Mouse (Mus musculus): ENCODE results near the gene Abhd15. TPM values are rescaled to one million over a fixed set of nuclear protein-coding genes. Genes with fewer than 3 reads are reported as not detected.
"Not testable (repeated sequence)": the region's sequence is repeated elsewhere in the genome, so short reads cannot be mapped to it uniquely, and the experiment has no call there.

The Abhd15 gene
- total and polyA plus RNA-seq, 2 experiments from 2014 or later = 1.5 to 1.9 TPM

DNA sequence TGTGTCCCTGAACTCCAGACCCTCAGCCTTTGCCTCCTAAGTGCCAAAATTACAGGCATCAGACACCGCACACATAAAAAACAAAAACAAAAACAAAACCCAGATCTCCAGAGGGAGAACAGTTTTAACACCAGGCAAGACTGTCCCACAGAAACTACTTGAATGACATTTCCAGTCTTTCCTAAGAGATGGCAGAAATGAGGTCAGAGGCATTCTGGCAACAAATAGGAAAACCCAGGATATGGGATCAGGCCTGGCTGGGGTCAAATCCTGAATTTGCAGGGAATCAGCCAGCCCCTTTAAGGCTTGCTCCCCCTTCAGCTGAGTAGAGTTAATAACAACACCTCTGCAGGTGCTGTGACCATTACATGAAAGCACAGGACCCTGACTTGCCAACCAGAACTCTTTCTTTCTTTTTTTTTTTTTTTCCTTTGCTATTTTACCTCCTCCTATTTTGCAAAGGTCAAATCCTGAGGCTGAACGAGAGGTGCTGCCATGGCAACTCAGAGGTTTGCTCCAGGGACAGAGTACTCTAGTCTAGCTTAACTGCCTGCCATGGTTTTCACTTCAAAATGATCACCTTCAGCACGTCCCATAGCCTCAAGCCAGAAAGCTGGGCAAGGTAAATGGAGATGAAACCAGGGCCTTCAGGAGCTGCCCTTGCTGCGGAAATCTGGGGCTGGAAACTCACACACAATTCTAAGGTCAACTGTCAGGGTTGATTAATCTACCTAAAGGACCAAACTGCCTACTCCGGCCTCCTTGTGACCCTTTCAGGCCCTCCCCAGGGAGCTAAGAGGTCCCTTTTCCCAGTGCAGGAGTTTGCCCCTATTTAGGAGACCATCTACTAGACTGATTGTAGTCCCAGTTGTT lies 1.9 kb downstream of the Abhd15 start:
- H3K9ac ChIP-seq = no peak overlapping the region
- no peak for DNase-seq

GRCm38 (mm10) chr11:77518051-77518798 lies 3.3 kb downstream of the Abhd15 start:
- no peak for DNase-seq
- Histone ChIP-seq H3K9ac (no peak overlapping the region), H3K4me1 (ENCODE audit: insufficient read depth) (peaks cover 9% of the 10 kb centered on the region), H3K36me3 (ENCODE audit: insufficient read depth) (no peaks in the 10 kb centered on the region), H3K27ac (ENCODE audit: low read depth, low read length) (no peak overlapping the region), H3K27me3 (ENCODE audit: insufficient read depth, low read length) (no peaks in the 10 kb centered on the region), H3K4me3 (ENCODE audit: low read depth, low read length) (no peak overlapping the region), H3K9me3 (ENCODE audit: low read length) (no peaks in the 10 kb centered on the region), H3K4me2 (ENCODE audit: low read depth) (no peak overlapping the region)
- no peak for TF ChIP-seq CTCF (IDR thresholded peaks at IDR 0.05; ENCODE audit: low read depth)
- WGBS = 83% methylated on average over 27 of the region's 27 CpGs
- ATAC-seq = no peak

More for the DNA sequence above, 1.9 kb downstream of the Abhd15 start:
- Histone ChIP-seq H3K27ac (ENCODE audit: low read depth, low read length) (no peak overlapping the region), H3K9me3 (ENCODE audit: low read length) (no peaks in the 10 kb centered on the region), H3K36me3 (ENCODE audit: insufficient read depth) (no peaks in the 10 kb centered on the region), H3K4me2 (ENCODE audit: low read depth) (no peak overlapping the region), H3K27me3 (ENCODE audit: insufficient read depth, low read length) (no peaks in the 10 kb centered on the region), H3K4me3 (ENCODE audit: low read depth, low read length) (no peak overlapping the region), H3K4me1 (ENCODE audit: insufficient read depth) (peaks cover 14% of the 10 kb centered on the region)
- no peak for TF ChIP-seq CTCF (IDR thresholded peaks at IDR 0.05; ENCODE audit: low read depth)
- ATAC-seq = no peak
- 67% methylated on average over 5 of the region's 5 CpGs for WGBS

DNA sequence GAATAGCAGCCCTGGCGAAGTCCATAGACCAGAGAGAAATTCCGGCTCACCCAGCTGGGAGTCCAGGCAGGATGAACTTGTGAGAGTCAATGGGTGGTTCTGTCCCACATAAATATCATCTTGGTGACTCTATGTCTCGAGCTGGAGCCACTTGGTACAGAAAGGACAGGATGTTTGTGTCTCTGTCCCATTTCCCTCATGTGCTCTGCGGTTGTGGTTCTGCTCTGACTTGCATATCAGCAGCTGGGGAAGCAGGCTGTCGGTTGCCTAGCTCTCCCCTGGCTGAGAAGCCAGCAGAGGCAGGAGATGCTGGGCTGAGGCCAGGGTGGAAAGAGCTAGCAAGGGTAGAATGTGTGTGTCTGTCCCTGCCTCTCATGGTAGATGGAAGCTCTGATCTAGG lies 4.1 kb downstream of the Abhd15 start, which contains the start of gene Gm10392:
TSS of gene Gm10392 (minus strand) at position 156 of the 400 bp plus-strand sequence.
- no peaks in the 10 kb centered on the region for H3K27me3 ChIP-seq (ENCODE audit: insufficient read depth, low read length)
- no peak for TF ChIP-seq CTCF (IDR thresholded peaks at IDR 0.05; ENCODE audit: low read depth)
- H3K9ac ChIP-seq = no peak within 1 kb of the TSS
- DNase-seq (no peak), ATAC-seq (no peak)
- H3K4me1 ChIP-seq (ENCODE audit: insufficient read depth) = peaks cover 9% of the 10 kb centered on the region
- no peak within 1 kb of the TSS for H3K4me2 ChIP-seq (ENCODE audit: low read depth)
- H3K4me3 ChIP-seq (ENCODE audit: low read depth, low read length) = no peak within 1 kb of the TSS
- H3K27ac ChIP-seq (ENCODE audit: low read depth, low read length) = no peak within 1 kb of the TSS
- no peaks in the 10 kb centered on the region for H3K36me3 ChIP-seq (ENCODE audit: insufficient read depth)
- H3K9me3 ChIP-seq (ENCODE audit: low read length) = no peaks in the 10 kb centered on the region
- 78% methylated on average over 5 of the region's 5 CpGs for WGBS

- Histone ChIP-seq H3K27ac (ENCODE audit: low read depth, low read length) (no peak overlapping the region), H3K9me3 (ENCODE audit: low read length) (no peaks in the 10 kb centered on the region), H3K36me3 (ENCODE audit: insufficient read depth) (no peaks in the 10 kb centered on the region), H3K27me3 (ENCODE audit: insufficient read depth, low read length) (no peaks in the 10 kb centered on the region), H3K4me1 (ENCODE audit: insufficient read depth) (no peaks in the 10 kb centered on the region), H3K9ac (no peak overlapping the region), H3K4me3 (ENCODE audit: low read depth, low read length) (no peak overlapping the region), H3K4me2 (ENCODE audit: low read depth) (no peak overlapping the region)
- 31% methylated on average over 5 of the region's 5 CpGs for WGBS
- DNase-seq (no peak), ATAC-seq (no peak)
- no peak for TF ChIP-seq CTCF (IDR thresholded peaks at IDR 0.05; ENCODE audit: low read depth)
Measured at GRCm38 (mm10) chr11:77520601-77521529, 5.9 kb downstream of the Abhd15 start.

GRCm38 (mm10) chr11:77525804-77526486 lies 11.0 kb downstream of the Abhd15 start:
- ATAC-seq = no peak
- no peak overlapping the region for H3K4me2 ChIP-seq (ENCODE audit: low read depth)
- no peak for TF ChIP-seq CTCF (IDR thresholded peaks at IDR 0.05; ENCODE audit: low read depth)

GRCm38 (mm10) chr11:77528420-77528819 lies 13.5 kb downstream of the Abhd15 start:
- not testable (repeated sequence) for H3K27ac ChIP-seq (ENCODE audit: low read depth, low read length); H3K36me3 ChIP-seq (ENCODE audit: insufficient read depth); DNase-seq; H3K4me3 ChIP-seq (ENCODE audit: low read depth, low read length); ATAC-seq; H3K4me1 ChIP-seq (ENCODE audit: insufficient read depth); H3K27me3 ChIP-seq (ENCODE audit: insufficient read depth, low read length); H3K4me2 ChIP-seq (ENCODE audit: low read depth); H3K9ac ChIP-seq; H3K9me3 ChIP-seq (ENCODE audit: low read length)
- 89% methylated on average over 3 of the region's 3 CpGs for WGBS

More at GRCm38 (mm10) chr11:77525804-77526486, 11.0 kb downstream of the Abhd15 start:
- Histone ChIP-seq H3K27me3 (ENCODE audit: insufficient read depth, low read length) (no peaks in the 10 kb centered on the region), H3K27ac (ENCODE audit: low read depth, low read length) (no peak overlapping the region), H3K9ac (no peak overlapping the region), H3K4me3 (ENCODE audit: low read depth, low read length) (no peak overlapping the region), H3K9me3 (ENCODE audit: low read length) (no peaks in the 10 kb centered on the region), H3K36me3 (ENCODE audit: insufficient read depth) (no peaks in the 10 kb centered on the region), H3K4me1 (ENCODE audit: insufficient read depth) (no peaks in the 10 kb centered on the region)
- no peak for DNase-seq
- 77% methylated on average over 3 of the region's 3 CpGs for WGBS

Measured in forebrain, postnatal 0 days (tissue).